Comparison of ENCODE assay signal across 21 mouse cellular contexts in the genomic region with DNA sequence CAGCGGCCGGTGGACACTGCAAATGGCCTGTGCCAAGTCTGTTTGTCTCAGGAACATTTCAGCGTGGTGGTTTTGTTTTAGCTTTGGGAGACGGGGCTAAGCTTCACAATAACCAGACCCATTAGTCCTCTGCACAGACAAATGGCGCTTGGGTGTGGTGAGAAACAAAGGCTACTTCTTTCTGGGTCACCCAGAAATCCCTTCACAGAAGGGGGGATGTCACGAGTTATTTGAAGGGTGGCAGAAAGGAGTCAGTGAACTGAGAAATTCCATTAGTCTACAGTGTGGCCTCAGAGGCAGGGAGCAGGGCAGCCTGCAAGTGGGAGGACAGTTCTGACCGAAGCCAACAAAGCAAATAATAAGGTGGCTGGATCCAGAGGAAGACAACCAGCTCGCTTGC. TPM values are rescaled to one million over a fixed set of nuclear protein-coding genes. Genes with fewer than 3 reads are reported as not detected.
DNase-seq lines count a peak whose midpoint lies in the region; ATAC-seq and TF ChIP-seq lines count a peak whose summit lies in the region.
"Had no signal": no experiment of that assay in that cellular context is flagged by ENCODE, and none has a peak within 500 bp of the region (broad histone marks: within the 10 kb centered on the region; RNA-seq: fewer than 3 reads in every experiment).

No protein-coding gene starts in this region.

- ATAC-seq in hindbrain, embryonic 13.5 days (ENCODE audit: low FRiP score): no peak
- ATAC-seq in kidney, postnatal 0 days (replicated peaks; ENCODE audit: low FRiP score, low read depth): no peak
- ATAC-seq: CD4-positive, CD25-positive, alpha-beta regulatory T cell, adult 4 months; forebrain, embryonic 14.5 days; intestine, embryonic 16.5 days had no signal

- no peak overlapping the region for H3K4me3 ChIP-seq in hindbrain, embryonic 10.5 days
- no peak overlapping the region for H3K4me3 ChIP-seq in hindbrain, embryonic 13.5 days
- no peak overlapping the region for H3K4me3 ChIP-seq in kidney, postnatal 0 days (replicated peaks; ENCODE audit: low read depth, low read length)
- H3K4me3 ChIP-seq: embryonic facial prominence, embryonic 13.5 days; heart, embryonic 13.5 days had no signal

- TF ChIP-seq CTCF in kidney, postnatal 0 days (IDR thresholded peaks at IDR 0.05; ENCODE audit: low read depth): no peak

- H3K9ac ChIP-seq in hindbrain, embryonic 13.5 days: no peak overlapping the region
- H3K9ac ChIP-seq in kidney, postnatal 0 days (ENCODE audit: low read depth, low read length): no peak overlapping the region
- H3K9ac ChIP-seq: embryonic facial prominence, embryonic 13.5 days; heart, embryonic 13.5 days had no signal

- peak overlapping the region; percentile 50; the same call in 1 of the 2 replicates for H3K27ac ChIP-seq in hindbrain, embryonic 10.5 days
- H3K27ac ChIP-seq in hindbrain, embryonic 13.5 days: no peak overlapping the region
- H3K27ac ChIP-seq in kidney, postnatal 0 days: no peak overlapping the region
- H3K27ac ChIP-seq: embryonic facial prominence, embryonic 13.5 days; heart, embryonic 13.5 days had no signal

- WGBS in hindbrain, embryonic 10.5 days: 40% methylated on average over 8 of the region's 8 CpGs
- WGBS in hindbrain, embryonic 13.5 days: 18% methylated on average over 8 of the region's 8 CpGs
- WGBS in kidney, postnatal 0 days: 49% methylated on average over 8 of the region's 8 CpGs

- peak; percentile 53 for DNase-seq in embryo, embryonic 10 days (ENCODE audit: low spot score)
- DNase-seq in embryo, embryonic 11 days: no peak
- DNase-seq in hindbrain, embryonic 10.5 days (ENCODE audit: low spot score): peak; percentile 37
- DNase-seq in kidney, postnatal 0 days (ENCODE audit: low spot score): peak; percentile 33
- DNase-seq in kidney, adult 9 months: no peak
- DNase-seq in Muller cell, postnatal 12 days (ENCODE audit: inconsistent ontology term): peak; percentile 87
- no peak for DNase-seq in heart, postnatal 10 days
- DNase-seq: adrenal gland, postnatal 10 days; cerebellum, adult 11-12 months; cerebellum, adult 9-10 months; cerebellum, postnatal 25 days; gastrocnemius, postnatal 36 days; heart, adult 11 months; heart, postnatal 4 days had no signal

- H3K4me2 ChIP-seq in hindbrain, embryonic 13.5 days: no peak overlapping the region
- no peak overlapping the region for H3K4me2 ChIP-seq in kidney, postnatal 0 days (ENCODE audit: low read length)
- H3K4me2 ChIP-seq: embryonic facial prominence, embryonic 13.5 days; heart, embryonic 13.5 days had no signal

- H3K36me3 ChIP-seq in hindbrain, embryonic 10.5 days: peaks cover 86% of the 10 kb centered on the region
- H3K36me3 ChIP-seq in hindbrain, embryonic 13.5 days: peaks cover 62% of the 10 kb centered on the region
- no peaks in the 10 kb centered on the region for H3K36me3 ChIP-seq in kidney, postnatal 0 days (ENCODE audit: insufficient read depth, low read length)
- H3K36me3 ChIP-seq: G1E had no signal

- intact Hi-C loops in heart, postnatal 10 days (cut with DNase I): no loop called here

- H3K27me3 ChIP-seq in hindbrain, embryonic 10.5 days (ENCODE audit: insufficient read depth, poor library complexity, severe bottlenecking): no peaks in the 10 kb centered on the region
- no peaks in the 10 kb centered on the region for H3K27me3 ChIP-seq in hindbrain, embryonic 13.5 days
- H3K27me3 ChIP-seq in kidney, postnatal 0 days (ENCODE audit: insufficient read depth, low read length): no peaks in the 10 kb centered on the region
- H3K27me3 ChIP-seq: embryonic facial prominence, embryonic 13.5 days; heart, embryonic 13.5 days had no signal

- H3K9me3 ChIP-seq in hindbrain, embryonic 10.5 days: peaks cover 7% of the 10 kb centered on the region
- no peaks in the 10 kb centered on the region for H3K9me3 ChIP-seq in hindbrain, embryonic 13.5 days
- no peaks in the 10 kb centered on the region for H3K9me3 ChIP-seq in kidney, postnatal 0 days (replicated peaks; ENCODE audit: low read length)

- peaks cover 19% of the 10 kb centered on the region; the same call in 1 of the 2 replicates for H3K4me1 ChIP-seq in hindbrain, embryonic 10.5 days (replicated peaks)
- no peaks in the 10 kb centered on the region; the same call in 1 of the 2 replicates for H3K4me1 ChIP-seq in hindbrain, embryonic 13.5 days (replicated peaks)
- no peaks in the 10 kb centered on the region for H3K4me1 ChIP-seq in kidney, postnatal 0 days (replicated peaks; ENCODE audit: insufficient read depth, low read length)
- H3K4me1 ChIP-seq: embryonic facial prominence, embryonic 13.5 days; heart, embryonic 13.5 days had no signal

RNA-seq across cellular contexts. Expression of a gene that starts 52.0 kb away (rescaled TPM):
- 123 and 134 TPM in 2 replicates for polyA plus RNA-seq in hindbrain, embryonic 10.5 days (2016; fragmentation: Nextera tagmentation; extraction: Ambion mirVana)
- 98.5 and 101 TPM in 2 replicates for polyA plus RNA-seq in hindbrain, embryonic 13.5 days (2015; fragmentation: Nextera tagmentation; extraction: Ambion mirVana)
- 5.8 TPM in 2 replicates for polyA plus RNA-seq in kidney, postnatal 0 days (2015; fragmentation: Nextera tagmentation; extraction: Ambion mirVana)
- 1 to 10 TPM; 3.0 to 4.0 TPM for total RNA-seq in heart, postnatal 10 days (2021)
- polyA plus RNA-seq: G1E had no signal

Comparison
In these comparisons a context has a peak if more than half of its experiments do, and no peak if none do; other contexts are left out.
1. DNase-seq: peak in embryo, embryonic 10 days (single experiment), hindbrain, embryonic 10.5 days (single experiment), kidney, postnatal 0 days (single experiment) and Muller cell, postnatal 12 days (single experiment); none in embryo, embryonic 11 days (single experiment), kidney, adult 9 months (single experiment) and heart, postnatal 10 days (0 of 2).
2. RNA of a gene that starts 52.0 kb away (polyA plus RNA-seq): 123 to 134 TPM in hindbrain, embryonic 10.5 days and 98.5 to 101 TPM in hindbrain, embryonic 13.5 days; 5.8 TPM in kidney, postnatal 0 days; every median in the first group is over 10 times any median in the second.